Mouse (Mus musculus) liver, adult 2 months (tissue): ENCODE measurements around the gene Mgat4e. TPM values are rescaled to one million over a fixed set of nuclear protein-coding genes. Genes with fewer than 3 reads are reported as not detected.

Experiments used
- DNase-seq: peaks from one replicate; pipeline ENCODE4 v3.0.0-alpha.2; 2011; ENCODE audit warnings: low read depth, low spot score; ENCODE audit errors: extremely low read depth
- H3K27ac ChIP-seq: fragments of 200-500 bp; replicated peaks from 2 replicates; pipeline ENCODE4 v1.5.1; 2012; ENCODE audit warnings: low read depth, mild to moderate bottlenecking, control low read depth, inconsistent platforms, low read length; ENCODE audit not compliant: insufficient read depth
- H3K27me3 ChIP-seq: fragments of 200-500 bp; 2 replicates; pipeline ENCODE4 v1.6.1; 2012; ENCODE audit warnings: mild to moderate bottlenecking, moderate library complexity, low read length, inconsistent platforms; ENCODE audit not compliant: control insufficient read depth, insufficient read depth
- H3K36me3 ChIP-seq: fragments of 200-500 bp; 2 replicates; pipeline ENCODE4 v1.6.1; 2012; ENCODE audit warnings: low read length, inconsistent platforms; ENCODE audit not compliant: control insufficient read depth, insufficient read depth
- H3K4me1 ChIP-seq: fragments of 200-500 bp; 2 replicates; pipeline ENCODE4 v1.6.1; 2011; ENCODE audit warnings: low read length; ENCODE audit not compliant: control insufficient read depth, insufficient read depth
- H3K4me3 ChIP-seq: fragments of 200-500 bp; 2 replicates; pipeline ENCODE4 v1.5.1; 2011; ENCODE audit warnings: low read depth, mild to moderate bottlenecking, control low read depth, low read length, moderate library complexity; ENCODE audit not compliant: insufficient read depth
- H3K79me2 ChIP-seq: fragments of 200-500 bp; 2 replicates; pipeline ENCODE4 v1.6.1; 2012; ENCODE audit warnings: inconsistent platforms, mild to moderate bottlenecking, low read length, moderate library complexity; ENCODE audit not compliant: control insufficient read depth, insufficient read depth
- H3K9ac ChIP-seq: fragments of 200-500 bp; 2 replicates; pipeline ENCODE4 v1.6.1; 2012; ENCODE audit warnings: low read depth, mild to moderate bottlenecking, control low read depth, inconsistent platforms, low read length
- CTCF ChIP-seq: fragments of 200-500 bp; IDR thresholded peaks from 2 replicates; pipeline ENCODE4 v1.5.1; 2011; ENCODE audit warnings: low read depth, low read length, control low read depth
- POLR2A ChIP-seq: fragments of 200-500 bp; IDR thresholded peaks from 2 replicates; pipeline ENCODE4 v1.6.1; 2011; ENCODE audit warnings: low read length, control low read depth; ENCODE audit not compliant: insufficient read depth; ENCODE audit errors: extremely low read depth
- WGBS: fragments of 180-500 bp; shearing (Covaris S2); methylation state at CpG from one replicate; pipeline ENCODE4 v1.1.7; 2018; 5-methylcytosine and 5-hydroxymethylcytosine counted together
- polyA plus RNA-seq: library from polyadenylated mRNA; depleted of rRNA; stranded (reverse); fragments of >200 nt; gene quantifications from 2 replicates; pipeline ENCODE4 v1.2.3, GENCODE M21; 2012
- total RNA-seq: library from RNA; depleted of rRNA; stranded (reverse); fragments of >200 nt; gene quantifications from 2 replicates; pipeline ENCODE4 v1.2.3, GENCODE M21; 2014

Gene Mgat4e
- total and polyA plus RNA-seq, 2 experiments, result not detected

DNA sequence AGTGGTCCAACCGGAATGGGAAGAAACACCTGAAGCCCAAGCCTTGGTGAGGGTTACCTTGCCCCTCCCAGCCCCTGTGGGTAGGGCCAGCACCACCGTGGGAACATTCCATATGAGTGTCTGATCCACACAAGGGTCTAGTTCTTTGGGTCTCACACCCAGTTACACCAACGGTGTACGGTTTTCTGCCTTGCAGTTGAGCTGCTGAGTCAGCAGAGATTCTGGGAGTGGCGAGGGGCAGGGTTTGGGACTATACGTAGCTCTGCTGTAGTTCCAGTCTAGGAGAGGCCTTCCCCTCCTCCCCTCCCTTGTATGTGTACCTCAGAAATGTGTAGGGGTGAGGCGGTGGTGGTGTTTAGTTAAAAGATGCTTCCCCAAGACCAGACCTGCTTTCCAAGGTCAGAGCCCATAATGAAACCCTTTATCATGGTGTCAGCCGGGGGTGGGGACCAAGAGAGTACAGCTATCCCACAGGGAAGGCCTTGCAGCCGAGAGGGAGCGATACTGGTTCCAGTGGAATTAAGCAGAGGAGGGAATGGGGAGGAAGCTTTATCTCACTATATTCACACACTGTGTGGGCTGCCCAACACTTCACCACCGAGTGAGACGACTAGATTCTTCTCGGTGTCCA, 5.9 kb upstream of the Mgat4e start:
- 61% methylated on average over 13 of the region's 13 CpGs for WGBS
- Histone ChIP-seq H3K36me3 (no peaks in the 10 kb centered on the region), H3K79me2 (peaks cover 2% of the 10 kb centered on the region; the same call in 1 of the 2 replicates), H3K4me3 (no peak overlapping the region), H3K4me1 (peaks cover 3% of the 10 kb centered on the region; the same call in 1 of the 2 replicates), H3K27ac (no peak overlapping the region), H3K27me3 (no peaks in the 10 kb centered on the region), H3K9ac (no peak overlapping the region)
- TF ChIP-seq CTCF (no peak), POLR2A (no peak)
- no peak for DNase-seq

DNA sequence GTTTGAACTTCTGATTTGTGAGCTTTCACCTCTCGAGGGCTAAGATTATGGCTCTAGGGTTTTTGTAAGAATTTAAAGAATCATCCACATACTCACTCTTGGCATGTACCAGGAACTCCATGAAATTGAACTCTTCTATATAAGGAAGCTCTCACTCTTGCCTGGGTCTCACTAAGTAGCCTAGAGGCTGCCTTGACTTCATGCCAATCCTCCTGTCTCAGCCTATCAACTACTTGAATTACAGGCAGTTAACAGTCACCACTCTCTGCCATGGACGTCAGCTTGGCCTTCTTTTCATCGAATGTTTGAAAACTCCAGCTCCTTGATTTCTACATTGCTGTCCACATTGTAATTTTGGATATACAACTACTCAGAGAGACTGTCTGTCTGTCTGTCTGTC, 2.9 kb upstream of the Mgat4e start:
- H3K4me1 ChIP-seq, result peaks cover 3% of the 10 kb centered on the region; the same call in 1 of the 2 replicates
- no peak overlapping the region for H3K27ac ChIP-seq
- H3K9ac ChIP-seq, result no peak overlapping the region
- no peak for TF ChIP-seq CTCF
- no peak for TF ChIP-seq POLR2A
- 77% methylated on average over 3 of the region's 3 CpGs for WGBS
- no peaks in the 10 kb centered on the region for H3K27me3 ChIP-seq
- H3K36me3 ChIP-seq, result no peaks in the 10 kb centered on the region
- no peak for DNase-seq
- H3K79me2 ChIP-seq, result no peaks in the 10 kb centered on the region
- no peak overlapping the region for H3K4me3 ChIP-seq

DNA sequence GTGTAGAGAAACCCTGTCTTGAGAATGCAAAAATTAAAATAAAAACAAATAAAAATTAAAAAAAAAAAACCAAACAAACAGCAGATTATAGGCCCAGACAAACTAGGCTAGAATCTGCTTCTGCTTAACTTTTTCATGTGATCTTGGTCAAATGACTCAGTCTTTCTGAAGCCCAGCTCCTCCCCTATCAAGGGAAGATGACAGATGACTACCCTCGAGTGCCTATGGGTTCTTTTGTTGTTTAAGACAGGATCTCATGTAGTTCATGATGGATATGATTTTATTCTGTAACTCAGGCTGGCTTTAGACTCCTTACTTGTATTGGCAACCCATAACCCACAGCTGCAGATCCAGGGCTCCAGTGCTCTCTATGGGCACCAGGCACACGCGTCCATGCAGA, 2.4 kb upstream of the Mgat4e start:
- Histone ChIP-seq H3K4me3 (no peak overlapping the region), H3K4me1 (0 out of 2 replicates have a peak, but pooled peaks cover 2% of the 10 kb centered on the region), H3K79me2 (no peaks in the 10 kb centered on the region), H3K27ac (no peak overlapping the region), H3K27me3 (no peaks in the 10 kb centered on the region), H3K36me3 (no peaks in the 10 kb centered on the region), H3K9ac (no peak overlapping the region)
- DNase-seq, result no peak
- TF ChIP-seq POLR2A, result no peak
- no peak for TF ChIP-seq CTCF
- 85% methylated on average over 3 of the region's 3 CpGs for WGBS

DNA sequence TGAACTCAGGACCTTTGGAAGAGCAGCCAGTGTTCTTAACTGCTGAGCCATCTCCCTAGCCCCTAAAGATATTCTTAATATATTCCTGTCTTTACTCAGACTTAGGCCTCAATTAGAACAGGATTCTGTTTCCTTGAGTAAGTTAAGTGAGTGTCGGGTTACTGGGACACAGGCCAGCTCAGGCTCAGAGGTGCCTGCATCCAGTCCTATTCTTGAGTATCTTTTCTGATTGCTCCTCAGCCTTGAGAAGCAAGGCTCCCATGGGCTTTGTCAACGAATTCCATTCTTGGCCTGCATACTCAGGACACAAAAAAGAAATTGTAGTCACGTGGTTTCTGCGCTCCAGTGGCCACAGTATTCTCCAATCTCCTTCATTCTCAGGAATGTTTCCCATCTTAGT, 1.3 kb downstream of the Mgat4e start:
- no peak for DNase-seq
- Histone ChIP-seq H3K27ac (no peak overlapping the region), H3K79me2 (no peaks in the 10 kb centered on the region), H3K36me3 (no peaks in the 10 kb centered on the region), H3K9ac (no peak overlapping the region), H3K4me1 (no peaks in the 10 kb centered on the region), H3K27me3 (peaks cover 3% of the 10 kb centered on the region; the same call in 1 of the 2 replicates), H3K4me3 (no peak overlapping the region)
- no peak for TF ChIP-seq CTCF
- TF ChIP-seq POLR2A, result no peak
- WGBS, result 90% methylated on average over 4 of the region's 4 CpGs

DNA sequence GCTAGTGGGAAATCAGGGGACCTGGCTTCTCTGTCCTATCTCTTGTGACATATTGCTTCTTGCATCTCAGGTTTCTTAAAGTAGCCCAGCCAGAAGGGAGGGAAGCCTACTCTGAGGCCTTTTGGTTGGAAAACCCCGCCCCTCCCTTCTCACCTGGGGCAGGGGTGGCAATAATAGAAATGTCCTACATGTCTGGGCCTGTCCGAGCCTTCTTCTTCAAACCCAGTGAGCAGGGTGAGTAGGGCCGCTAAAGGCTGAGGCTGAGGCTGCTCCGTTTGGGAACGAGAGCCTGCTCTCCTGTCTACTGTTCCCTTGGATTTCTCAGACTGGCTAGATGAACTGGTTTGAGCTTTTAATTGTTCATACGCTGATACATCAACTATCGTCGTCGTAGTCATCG, 8.9 kb downstream of the Mgat4e start:
- no peak for DNase-seq
- WGBS, result 93% methylated on average over 10 of the region's 10 CpGs

DNA sequence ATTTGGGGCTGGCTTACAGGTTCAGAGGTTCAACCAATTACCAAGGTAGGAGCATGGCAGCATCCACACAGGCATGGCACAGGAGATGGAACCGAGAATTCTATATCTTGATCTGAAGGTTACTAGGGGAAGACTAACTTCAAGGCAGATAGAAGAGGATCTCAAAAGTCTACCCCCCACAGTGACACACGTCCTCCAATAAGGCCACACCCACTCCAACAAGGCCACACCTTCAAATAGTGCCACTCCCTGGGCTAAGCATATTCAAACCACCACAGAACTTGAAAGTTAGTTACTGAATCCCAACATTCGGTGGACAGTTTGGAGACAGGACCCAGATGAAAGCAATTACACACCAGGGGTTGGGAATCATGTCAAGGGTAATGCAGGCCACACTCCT, 14.0 kb downstream of the Mgat4e start:
- H3K27ac ChIP-seq, result no peak overlapping the region
- H3K4me1 ChIP-seq, result peaks cover 4% of the 10 kb centered on the region; the same call in 1 of the 2 replicates
- DNase-seq, result no peak
- no peaks in the 10 kb centered on the region for H3K36me3 ChIP-seq
- no peak overlapping the region for H3K9ac ChIP-seq
- H3K27me3 ChIP-seq, result no peaks in the 10 kb centered on the region
- H3K4me3 ChIP-seq, result no peak overlapping the region
- WGBS, result 79% methylated on average over 3 of the region's 3 CpGs
- TF ChIP-seq POLR2A (no peak), CTCF (no peak)
- H3K79me2 ChIP-seq, result no peaks in the 10 kb centered on the region

More for the DNA sequence above, 8.9 kb downstream of the Mgat4e start:
- H3K27ac ChIP-seq, result no peak overlapping the region
- H3K4me1 ChIP-seq, result peaks cover 4% of the 10 kb centered on the region; the same call in 1 of the 2 replicates
- H3K4me3 ChIP-seq, result no peak overlapping the region
- no peak overlapping the region for H3K9ac ChIP-seq
- H3K27me3 ChIP-seq, result peaks cover 3% of the 10 kb centered on the region; the same call in 1 of the 2 replicates
- H3K79me2 ChIP-seq, result no peaks in the 10 kb centered on the region
- TF ChIP-seq POLR2A (no peak), CTCF (no peak)
- H3K36me3 ChIP-seq, result no peaks in the 10 kb centered on the region
